34 mouse cellular contexts compared by ENCODE assay signal in genomic region chr19:54112691-54113090, GRCm38 (mm10).
"Had no signal": no experiment of that assay in that cellular context is flagged by ENCODE, and none has a peak within 500 bp of the region (broad histone marks: within the 10 kb centered on the region; RNA-seq: fewer than 3 reads in every experiment).

No protein-coding gene starts in this region.

- DNase-seq: heart, postnatal 14 days; heart, postnatal 36 days; heart, postnatal 4 days; kidney, adult 11 months; kidney, adult 18-20 months; kidney, adult 2 months; kidney, adult 8-10 months; kidney, adult 9 months; kidney, postnatal 10 days; kidney, postnatal 14 days; kidney, postnatal 25 days; kidney, postnatal 36 days; kidney, postnatal 4 days; layer of hippocampus, adult 9-11 months; layer of hippocampus, postnatal 36 days had no signal

- H3K9me3 ChIP-seq: heart, embryonic 10.5 days; heart, embryonic 15.5 days; hindbrain, embryonic 15.5 days; intestine, embryonic 15.5 days; kidney, embryonic 15.5 days had no signal

- ATAC-seq: hindbrain, embryonic 16.5 days; hindbrain, postnatal 0 days; inflammation-experienced regulatory T-cells, adult 6 months; intestine, embryonic 15.5 days; intestine, embryonic 16.5 days; intestine, postnatal 0 days had no signal

- H3K27ac ChIP-seq: heart, embryonic 10.5 days; heart, embryonic 13.5 days; heart, embryonic 15.5 days; hindbrain, embryonic 10.5 days; hindbrain, embryonic 12.5 days; hindbrain, embryonic 13.5 days; hindbrain, embryonic 14.5 days; hindbrain, embryonic 15.5 days; hindbrain, postnatal 0 days; intestine, embryonic 15.5 days; kidney, embryonic 15.5 days; kidney, postnatal 0 days; layer of hippocampus, adult 2 months had no signal

- H3K4me3 ChIP-seq: heart, embryonic 10.5 days; heart, embryonic 12.5 days; heart, embryonic 13.5 days; heart, embryonic 15.5 days; hindbrain, embryonic 10.5 days; hindbrain, embryonic 12.5 days; hindbrain, embryonic 13.5 days; hindbrain, embryonic 15.5 days; intestine, embryonic 15.5 days; kidney, embryonic 15.5 days; layer of hippocampus, adult 2 months had no signal

- H3K27me3 ChIP-seq: hindbrain, embryonic 15.5 days; intestine, embryonic 15.5 days had no signal

- H3K4me2 ChIP-seq: heart, embryonic 11.5 days; heart, embryonic 12.5 days; heart, embryonic 13.5 days; heart, embryonic 15.5 days; hindbrain, embryonic 12.5 days; hindbrain, embryonic 13.5 days; hindbrain, embryonic 14.5 days; hindbrain, embryonic 15.5 days; intestine, embryonic 15.5 days; kidney, embryonic 15.5 days had no signal

- H3K9ac ChIP-seq: heart, embryonic 12.5 days; heart, embryonic 13.5 days; heart, embryonic 15.5 days; hindbrain, embryonic 12.5 days; hindbrain, embryonic 13.5 days; hindbrain, embryonic 14.5 days; hindbrain, embryonic 15.5 days; intestine, embryonic 15.5 days; kidney, embryonic 15.5 days had no signal

- H3K4me1 ChIP-seq: heart, embryonic 10.5 days had no signal

- H3K36me3 ChIP-seq: heart, embryonic 10.5 days; heart, embryonic 12.5 days; heart, embryonic 13.5 days; heart, embryonic 15.5 days; hindbrain, embryonic 10.5 days; hindbrain, embryonic 12.5 days; hindbrain, embryonic 13.5 days; hindbrain, embryonic 15.5 days; intestine, embryonic 15.5 days; kidney, embryonic 15.5 days had no signal
